In genomic region chr9:27268493-27268892, GRCm38 (mm10) we compare ENCODE assay signal across 15 mouse cellular contexts. TPM values are rescaled to one million over a fixed set of nuclear protein-coding genes. Genes with fewer than 3 reads are reported as not detected.
"Had no signal": no experiment of that assay in that cellular context is flagged by ENCODE, and none has a peak within 500 bp of the region (broad histone marks: within the 10 kb centered on the region; RNA-seq: fewer than 3 reads in every experiment).

No protein-coding gene starts in this region.

- H3K9ac ChIP-seq: lung, embryonic 14.5 days; midbrain, embryonic 12.5 days; midbrain, embryonic 15.5 days; neural tube, embryonic 12.5 days; stomach, embryonic 15.5 days had no signal

- H3K27ac ChIP-seq: midbrain, embryonic 10.5 days; midbrain, embryonic 12.5 days; midbrain, embryonic 15.5 days; neural tube, embryonic 12.5 days; stomach, embryonic 15.5 days; stomach, postnatal 0 days had no signal

- H3K4me2 ChIP-seq: lung, embryonic 14.5 days; midbrain, embryonic 12.5 days; midbrain, embryonic 15.5 days; neural tube, embryonic 12.5 days; stomach, embryonic 15.5 days had no signal

- H3K36me3 ChIP-seq: midbrain, embryonic 10.5 days; midbrain, embryonic 12.5 days; midbrain, embryonic 15.5 days; neural tube, embryonic 12.5 days; stomach, embryonic 15.5 days had no signal

- H3K4me3 ChIP-seq: midbrain, embryonic 10.5 days; midbrain, embryonic 12.5 days; midbrain, embryonic 15.5 days; neural tube, embryonic 12.5 days; stomach, embryonic 15.5 days had no signal

- H3K4me1 ChIP-seq: midbrain, embryonic 15.5 days; neural tube, embryonic 12.5 days; stomach, embryonic 15.5 days had no signal

- H3K9me3 ChIP-seq: midbrain, embryonic 10.5 days; midbrain, embryonic 12.5 days; midbrain, embryonic 15.5 days; neural tube, embryonic 12.5 days; stomach, embryonic 15.5 days had no signal

- ATAC-seq: midbrain, embryonic 15.5 days had no signal

- H3K27me3 ChIP-seq: midbrain, embryonic 12.5 days; midbrain, embryonic 15.5 days; neural tube, embryonic 12.5 days; stomach, embryonic 15.5 days had no signal

- DNase-seq: lung, adult 18-20 months; lung, embryonic 14.5 days; lung, postnatal 10 days; lung, postnatal 4 days; right cerebral cortex, postnatal 14 days; thymus, adult 2 months; thymus, postnatal 25 days; thymus, postnatal 4 days had no signal

RNA-seq across cellular contexts. Expression of gene Igsf9b, which starts 30.5 kb away (rescaled TPM):
- total RNA-seq: megakaryocyte-erythroid progenitor cell, adult 5-6 weeks had no signal
